Mouse (Mus musculus): ENCODE results near the gene Ptprg.
A peak's percentile ranks its signal among the peaks of the same experiment; 100 is the strongest.

Gene Ptprg

GRCm38 (mm10) chr14:12189717-12190600, 636.6 kb downstream of the Ptprg start:
- Histone ChIP-seq H3K4me3 (replicated peaks; ENCODE audit: low read length) (no peak overlapping the region), H3K27me3 (ENCODE audit: insufficient read depth, low read length) (no peaks in the 10 kb centered on the region), H3K36me3 (ENCODE audit: insufficient read depth, low read length) (no peaks in the 10 kb centered on the region), H3K9me3 (ENCODE audit: low read length) (no peaks in the 10 kb centered on the region), H3K4me1 (replicated peaks; ENCODE audit: low read depth, low read length) (0 out of 2 replicates have a peak, but pooled peaks cover 3% of the 10 kb centered on the region)
- no peak for TF ChIP-seq NANOG (IDR thresholded peaks at IDR 0.05; ENCODE audit: borderline replicate concordance, low read length)
- no peak for TF ChIP-seq CTCF (conservative IDR thresholded peaks at IDR 0.05; ENCODE audit: low read length)
- no peak for TF ChIP-seq POU5F1 (IDR thresholded peaks at IDR 0.05; ENCODE audit: borderline replicate concordance, low read length)

GRCm38 (mm10) chr14:12191076-12191475, 637.7 kb downstream of the Ptprg start:
- H3K4me3 ChIP-seq (replicated peaks; ENCODE audit: low read length) = no peak overlapping the region
- H3K27me3 ChIP-seq (ENCODE audit: insufficient read depth, low read length) = no peaks in the 10 kb centered on the region
- no peaks in the 10 kb centered on the region for H3K9me3 ChIP-seq (ENCODE audit: low read length)
- no peaks in the 10 kb centered on the region for H3K36me3 ChIP-seq (ENCODE audit: insufficient read depth, low read length)
- TF ChIP-seq CTCF (conservative IDR thresholded peaks at IDR 0.05; ENCODE audit: low read length) (no peak), NANOG (IDR thresholded peaks at IDR 0.05; ENCODE audit: borderline replicate concordance, low read length) (no peak), POU5F1 (IDR thresholded peaks at IDR 0.05; ENCODE audit: borderline replicate concordance, low read length) (no peak)
- H3K4me1 ChIP-seq (replicated peaks; ENCODE audit: low read depth, low read length) = 0 out of 2 replicates have a peak, but pooled peaks cover 3% of the 10 kb centered on the region

GRCm38 (mm10) chr14:12198735-12199134, 645.4 kb downstream of the Ptprg start:
- Histone ChIP-seq H3K36me3 (ENCODE audit: insufficient read depth, low read length) (no peaks in the 10 kb centered on the region), H3K27me3 (ENCODE audit: insufficient read depth, low read length) (no peaks in the 10 kb centered on the region), H3K4me1 (replicated peaks; ENCODE audit: low read depth, low read length) (no peaks in the 10 kb centered on the region), H3K4me3 (replicated peaks; ENCODE audit: low read length) (no peak overlapping the region), H3K9me3 (ENCODE audit: low read length) (no peaks in the 10 kb centered on the region)
- TF ChIP-seq CTCF (conservative IDR thresholded peaks at IDR 0.05; ENCODE audit: low read length) = no peak

- no peaks in the 10 kb centered on the region for H3K9me3 ChIP-seq (ENCODE audit: low read length)
- TF ChIP-seq POU5F1 (IDR thresholded peaks at IDR 0.05; ENCODE audit: borderline replicate concordance, low read length) (no peak), CTCF (conservative IDR thresholded peaks at IDR 0.05; ENCODE audit: low read length) (no peak), NANOG (IDR thresholded peaks at IDR 0.05; ENCODE audit: borderline replicate concordance, low read length) (no peak)
- no peaks in the 10 kb centered on the region for H3K4me1 ChIP-seq (replicated peaks; ENCODE audit: low read depth, low read length)
- H3K36me3 ChIP-seq (ENCODE audit: insufficient read depth, low read length) = no peaks in the 10 kb centered on the region
- no peak overlapping the region for H3K4me3 ChIP-seq (replicated peaks; ENCODE audit: low read length)
- H3K27me3 ChIP-seq (ENCODE audit: insufficient read depth, low read length) = no peaks in the 10 kb centered on the region
Measured at GRCm38 (mm10) chr14:12199956-12200950, 646.9 kb downstream of the Ptprg start.

- Histone ChIP-seq H3K36me3 (ENCODE audit: insufficient read depth, low read length) (no peaks in the 10 kb centered on the region), H3K4me3 (replicated peaks; ENCODE audit: low read length) (no peak overlapping the region), H3K4me1 (replicated peaks; ENCODE audit: low read depth, low read length) (no peaks in the 10 kb centered on the region), H3K9me3 (ENCODE audit: low read length) (no peaks in the 10 kb centered on the region), H3K27me3 (ENCODE audit: insufficient read depth, low read length) (no peaks in the 10 kb centered on the region)
- no peak for TF ChIP-seq NANOG (IDR thresholded peaks at IDR 0.05; ENCODE audit: borderline replicate concordance, low read length)
- no peak for TF ChIP-seq CTCF (conservative IDR thresholded peaks at IDR 0.05; ENCODE audit: low read length)
- TF ChIP-seq POU5F1 (IDR thresholded peaks at IDR 0.05; ENCODE audit: borderline replicate concordance, low read length) = no peak
Measured at GRCm38 (mm10) chr14:12202214-12202613, 648.9 kb downstream of the Ptprg start.

- Histone ChIP-seq H3K4me1 (replicated peaks; ENCODE audit: low read depth, low read length) (no peaks in the 10 kb centered on the region), H3K4me3 (replicated peaks; ENCODE audit: low read length) (no peak overlapping the region), H3K36me3 (ENCODE audit: insufficient read depth, low read length) (no peaks in the 10 kb centered on the region), H3K27me3 (ENCODE audit: insufficient read depth, low read length) (no peaks in the 10 kb centered on the region), H3K9me3 (ENCODE audit: low read length) (no peaks in the 10 kb centered on the region)
- TF ChIP-seq CTCF (conservative IDR thresholded peaks at IDR 0.05; ENCODE audit: low read length) (no peak), NANOG (IDR thresholded peaks at IDR 0.05; ENCODE audit: borderline replicate concordance, low read length) (no peak), POU5F1 (IDR thresholded peaks at IDR 0.05; ENCODE audit: borderline replicate concordance, low read length) (no peak)
Measured at GRCm38 (mm10) chr14:12203081-12203480, 649.7 kb downstream of the Ptprg start.

- Histone ChIP-seq H3K27me3 (ENCODE audit: insufficient read depth, low read length) (no peaks in the 10 kb centered on the region), H3K4me3 (replicated peaks; ENCODE audit: low read length) (no peak overlapping the region), H3K4me1 (replicated peaks; ENCODE audit: low read depth, low read length) (no peaks in the 10 kb centered on the region), H3K36me3 (ENCODE audit: insufficient read depth, low read length) (no peaks in the 10 kb centered on the region), H3K9me3 (ENCODE audit: low read length) (no peaks in the 10 kb centered on the region)
- TF ChIP-seq POU5F1 (IDR thresholded peaks at IDR 0.05; ENCODE audit: borderline replicate concordance, low read length) (no peak), CTCF (conservative IDR thresholded peaks at IDR 0.05; ENCODE audit: low read length) (no peak), NANOG (IDR thresholded peaks at IDR 0.05; ENCODE audit: borderline replicate concordance, low read length) (no peak)
Measured at GRCm38 (mm10) chr14:12206138-12206537, 652.8 kb downstream of the Ptprg start.

GRCm38 (mm10) chr14:12208554-12208953, 655.2 kb downstream of the Ptprg start:
- H3K9me3 ChIP-seq (ENCODE audit: low read length) = no peaks in the 10 kb centered on the region
- no peaks in the 10 kb centered on the region for H3K4me1 ChIP-seq (replicated peaks; ENCODE audit: low read depth, low read length)
- H3K27me3 ChIP-seq (ENCODE audit: insufficient read depth, low read length) = no peaks in the 10 kb centered on the region
- no peak overlapping the region for H3K4me3 ChIP-seq (replicated peaks; ENCODE audit: low read length)
- H3K36me3 ChIP-seq (ENCODE audit: insufficient read depth, low read length) = no peaks in the 10 kb centered on the region
- TF ChIP-seq POU5F1 (IDR thresholded peaks at IDR 0.05; ENCODE audit: borderline replicate concordance, low read length) (no peak), CTCF (conservative IDR thresholded peaks at IDR 0.05; ENCODE audit: low read length) (peak; percentile 60)

Data from E14TG2a.4 (cell line).